Mouse (Mus musculus): ENCODE results near the gene 1810055G02Rik. TPM values are rescaled to one million over a fixed set of nuclear protein-coding genes. Genes with fewer than 3 reads are reported as not detected.
A peak's percentile ranks its signal among the peaks of the same experiment; 100 is the strongest.

1810055G02Rik gene
- polyA plus RNA-seq, 1 experiment from 2014 or later = 33.0 TPM

- peak overlapping the region; percentile 42 for H3K4me3 ChIP-seq (replicated peaks)
- H3K9ac ChIP-seq (replicated peaks) = 0 out of 2 replicates have a peak overlapping the region, but pooled peaks have one; percentile 40
- 0 out of 2 replicates have a peak overlapping the region, but pooled peaks have one; percentile 23 for H3K27ac ChIP-seq
- 33% methylated on average over 19 of the region's 19 CpGs for WGBS
- peaks cover 46% of the 10 kb centered on the region for H3K36me3 ChIP-seq
- peak overlapping the region; percentile 77 for H3K4me2 ChIP-seq
- H3K4me1 ChIP-seq (replicated peaks) = peaks cover 9% of the 10 kb centered on the region; the same call in 1 of the 2 replicates
- peak; percentile 67 for ATAC-seq (ENCODE audit: insufficient number of reproducible peaks, insufficient read depth, low FRiP score, low TSS enrichment, low read depth)
- H3K27me3 ChIP-seq = no peaks in the 10 kb centered on the region
- H3K9me3 ChIP-seq = no peaks in the 10 kb centered on the region
These were observed 10.6 kb downstream of the 1810055G02Rik start for GRCm38 (mm10) chr19:3718481-3719361.

- Histone ChIP-seq H3K4me1 (replicated peaks) (peaks cover 9% of the 10 kb centered on the region; the same call in 1 of the 2 replicates), H3K9me3 (no peaks in the 10 kb centered on the region), H3K4me3 (replicated peaks) (peak overlapping the region; percentile 42), H3K4me2 (peak overlapping the region; percentile 77), H3K27me3 (no peaks in the 10 kb centered on the region), H3K9ac (replicated peaks) (0 out of 2 replicates have a peak overlapping the region, but pooled peaks have one; percentile 40), H3K36me3 (peaks cover 40% of the 10 kb centered on the region), H3K27ac (no peak overlapping the region)
- under 1% methylated on average over 27 of the region's 27 CpGs for WGBS
- peak; percentile 58 for ATAC-seq (ENCODE audit: insufficient number of reproducible peaks, insufficient read depth, low FRiP score, low TSS enrichment, low read depth)
These were observed 11.3 kb downstream of the 1810055G02Rik start for GRCm38 (mm10) chr19:3719362-3719891.

GRCm38 (mm10) chr19:3723170-3723569, 15.1 kb downstream of the 1810055G02Rik start:
- H3K4me1 ChIP-seq (replicated peaks) = peaks cover 9% of the 10 kb centered on the region; the same call in 1 of the 2 replicates
- H3K9ac ChIP-seq (replicated peaks) = no peak overlapping the region
- no peak for ATAC-seq (ENCODE audit: insufficient number of reproducible peaks, insufficient read depth, low FRiP score, low TSS enrichment, low read depth)
- H3K27ac ChIP-seq = no peak overlapping the region
- H3K4me2 ChIP-seq = no peak overlapping the region
- no peaks in the 10 kb centered on the region for H3K27me3 ChIP-seq
- 96% methylated on average over 9 of the region's 9 CpGs for WGBS
- H3K9me3 ChIP-seq = no peaks in the 10 kb centered on the region
- no peak overlapping the region for H3K4me3 ChIP-seq (replicated peaks)
- H3K36me3 ChIP-seq = peaks cover 5% of the 10 kb centered on the region; the same call in 1 of the 2 replicates

- 79% methylated on average over 4 of the region's 4 CpGs for whole genome bisulfite sequencing
- no peak for ATAC-seq (ENCODE audit: insufficient number of reproducible peaks, insufficient read depth, low FRiP score, low TSS enrichment, low read depth)
- no peak overlapping the region for H3K4me3 ChIP-seq (replicated peaks)
- H3K27me3 ChIP-seq = no peaks in the 10 kb centered on the region
- no peak overlapping the region for H3K27ac ChIP-seq
- no peak overlapping the region for H3K4me2 ChIP-seq
- peaks cover 9% of the 10 kb centered on the region; the same call in 1 of the 2 replicates for H3K4me1 ChIP-seq (replicated peaks)
- H3K36me3 ChIP-seq = no peaks in the 10 kb centered on the region
- no peaks in the 10 kb centered on the region for H3K9me3 ChIP-seq
- H3K9ac ChIP-seq (replicated peaks) = no peak overlapping the region
These were observed 15.8 kb downstream of the 1810055G02Rik start for GRCm38 (mm10) chr19:3723904-3724303.

- no peaks in the 10 kb centered on the region for H3K27me3 ChIP-seq
- H3K9ac ChIP-seq (replicated peaks) = no peak overlapping the region
- no peak for ATAC-seq (ENCODE audit: insufficient number of reproducible peaks, insufficient read depth, low FRiP score, low TSS enrichment, low read depth)
- no peak overlapping the region for H3K4me2 ChIP-seq
- no peaks in the 10 kb centered on the region for H3K9me3 ChIP-seq
- H3K27ac ChIP-seq = no peak overlapping the region
- H3K4me1 ChIP-seq (replicated peaks) = peaks cover 4% of the 10 kb centered on the region; the same call in 1 of the 2 replicates
- H3K4me3 ChIP-seq (replicated peaks) = no peak overlapping the region
- 36% methylated on average over 1 of the region's 1 CpGs for WGBS
- H3K36me3 ChIP-seq = no peaks in the 10 kb centered on the region
These were observed 16.7 kb downstream of the 1810055G02Rik start for GRCm38 (mm10) chr19:3724779-3725178.

- Histone ChIP-seq H3K36me3 (no peaks in the 10 kb centered on the region), H3K27me3 (no peaks in the 10 kb centered on the region), H3K4me1 (replicated peaks) (no peaks in the 10 kb centered on the region), H3K9me3 (no peaks in the 10 kb centered on the region), H3K27ac (no peak overlapping the region), H3K4me2 (no peak overlapping the region), H3K4me3 (replicated peaks) (no peak overlapping the region), H3K9ac (replicated peaks) (no peak overlapping the region)
- ATAC-seq (ENCODE audit: insufficient number of reproducible peaks, insufficient read depth, low FRiP score, low TSS enrichment, low read depth) = no peak
- WGBS = 62% methylated on average over 2 of the region's 2 CpGs
These were observed 20.8 kb downstream of the 1810055G02Rik start for GRCm38 (mm10) chr19:3728901-3729300.

GRCm38 (mm10) chr19:3730781-3731646, 22.9 kb downstream of the 1810055G02Rik start:
- ATAC-seq (ENCODE audit: insufficient number of reproducible peaks, insufficient read depth, low FRiP score, low TSS enrichment, low read depth) = no peak
- Histone ChIP-seq H3K4me3 (replicated peaks) (no peak overlapping the region), H3K4me2 (no peak overlapping the region), H3K9ac (replicated peaks) (no peak overlapping the region), H3K9me3 (0 out of 2 replicates have a peak, but pooled peaks cover 3% of the 10 kb centered on the region), H3K27ac (no peak overlapping the region), H3K4me1 (replicated peaks) (no peaks in the 10 kb centered on the region), H3K36me3 (no peaks in the 10 kb centered on the region), H3K27me3 (no peaks in the 10 kb centered on the region)
- 83% methylated on average over 7 of the region's 7 CpGs for whole genome bisulfite sequencing

- Histone ChIP-seq H3K9ac (replicated peaks) (no peak overlapping the region), H3K4me2 (no peak overlapping the region), H3K9me3 (0 out of 2 replicates have a peak, but pooled peaks cover 3% of the 10 kb centered on the region), H3K36me3 (no peaks in the 10 kb centered on the region), H3K27me3 (no peaks in the 10 kb centered on the region), H3K27ac (no peak overlapping the region), H3K4me3 (replicated peaks) (no peak overlapping the region), H3K4me1 (replicated peaks) (no peaks in the 10 kb centered on the region)
- WGBS = 91% methylated on average over 3 of the region's 3 CpGs
- ATAC-seq (ENCODE audit: insufficient number of reproducible peaks, insufficient read depth, low FRiP score, low TSS enrichment, low read depth) = no peak
These were observed 27.9 kb downstream of the 1810055G02Rik start for GRCm38 (mm10) chr19:3736001-3736400.

GRCm38 (mm10) chr19:3739650-3740049, 31.6 kb downstream of the 1810055G02Rik start:
- 93% methylated on average over 7 of the region's 7 CpGs for WGBS
- no peak overlapping the region for H3K4me3 ChIP-seq (replicated peaks)
- ATAC-seq (ENCODE audit: insufficient number of reproducible peaks, insufficient read depth, low FRiP score, low TSS enrichment, low read depth) = no peak
- H3K27me3 ChIP-seq = no peaks in the 10 kb centered on the region
- no peak overlapping the region for H3K4me2 ChIP-seq
- no peaks in the 10 kb centered on the region for H3K36me3 ChIP-seq
- H3K9me3 ChIP-seq = 0 out of 2 replicates have a peak, but pooled peaks cover 3% of the 10 kb centered on the region
- H3K9ac ChIP-seq (replicated peaks) = no peak overlapping the region
- peaks cover 4% of the 10 kb centered on the region; the same call in 1 of the 2 replicates for H3K4me1 ChIP-seq (replicated peaks)
- H3K27ac ChIP-seq = no peak overlapping the region

- 55% methylated on average over 4 of the region's 4 CpGs for WGBS
- no peak for ATAC-seq (ENCODE audit: insufficient number of reproducible peaks, insufficient read depth, low FRiP score, low TSS enrichment, low read depth)
- Histone ChIP-seq H3K9ac (replicated peaks) (no peak overlapping the region), H3K4me3 (replicated peaks) (no peak overlapping the region), H3K36me3 (no peaks in the 10 kb centered on the region), H3K27me3 (no peaks in the 10 kb centered on the region), H3K9me3 (0 out of 2 replicates have a peak, but pooled peaks cover 5% of the 10 kb centered on the region), H3K27ac (peak overlapping the region; percentile 73), H3K4me2 (no peak overlapping the region), H3K4me1 (replicated peaks) (peaks cover 4% of the 10 kb centered on the region; the same call in 1 of the 2 replicates)
These were observed 34.6 kb downstream of the 1810055G02Rik start for GRCm38 (mm10) chr19:3742716-3743115.
